Mouse (Mus musculus) layer of hippocampus, adult 2 months (tissue): ENCODE results near the gene Zeb2. TPM values are rescaled to one million over a fixed set of nuclear protein-coding genes. Genes with fewer than 3 reads are reported as not detected.

Experiments
- DNase-seq, 2 experiments: peaks; one replicate each; pipeline ENCODE4 v3.0.0; 2022; ENCODE audit warnings: low spot score in 2 of 2
- H3K27ac ChIP-seq: fragments of 200-600 bp; 2 replicates; pipeline ENCODE4 v1.8.1; 2022
- H3K4me3 ChIP-seq: fragments of 200-600 bp; 2 replicates; pipeline ENCODE4 v1.8.1; 2022; ENCODE audit warnings: mild to moderate bottlenecking
- CTCF ChIP-seq: fragments of 200-600 bp; conservative IDR thresholded peaks from 2 replicates; pipeline ENCODE4 v1.8.1; 2022; ENCODE audit warnings: antibody characterized with exemption, mild to moderate bottlenecking, moderate library complexity
- total RNA-seq, 2 experiments: library from RNA; stranded (reverse); gene quantifications; 2 replicates each; pipeline ENCODE4 v1.2.3; 2021

Gene Zeb2
- total RNA-seq, 2 experiments from 2014 or later, result 430 to 443 TPM

DNA sequence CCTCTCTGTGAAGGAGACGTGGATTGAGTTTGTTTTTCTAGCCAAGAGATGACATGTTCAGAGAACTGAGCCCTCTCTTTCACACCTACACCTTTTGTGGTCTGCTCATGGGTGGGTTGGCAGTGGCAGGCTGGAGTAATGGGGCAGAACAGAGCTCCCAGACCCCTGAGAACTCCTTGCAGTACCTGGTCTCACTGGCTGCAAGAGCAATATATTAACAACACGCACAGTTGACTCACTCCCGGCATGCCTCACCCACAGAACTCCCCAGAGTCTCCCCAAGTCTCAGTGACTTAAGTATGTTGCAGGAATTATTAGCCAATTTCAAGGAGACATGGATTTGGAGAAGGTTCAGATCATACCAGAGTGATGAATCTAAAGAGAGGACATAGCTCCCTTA, 140.1 kb downstream of the Zeb2 start:
- no peak for DNase-seq
- H3K4me3 ChIP-seq, result no peak overlapping the region
- H3K27ac ChIP-seq, result no peak overlapping the region
- no peak for TF ChIP-seq CTCF

DNA sequence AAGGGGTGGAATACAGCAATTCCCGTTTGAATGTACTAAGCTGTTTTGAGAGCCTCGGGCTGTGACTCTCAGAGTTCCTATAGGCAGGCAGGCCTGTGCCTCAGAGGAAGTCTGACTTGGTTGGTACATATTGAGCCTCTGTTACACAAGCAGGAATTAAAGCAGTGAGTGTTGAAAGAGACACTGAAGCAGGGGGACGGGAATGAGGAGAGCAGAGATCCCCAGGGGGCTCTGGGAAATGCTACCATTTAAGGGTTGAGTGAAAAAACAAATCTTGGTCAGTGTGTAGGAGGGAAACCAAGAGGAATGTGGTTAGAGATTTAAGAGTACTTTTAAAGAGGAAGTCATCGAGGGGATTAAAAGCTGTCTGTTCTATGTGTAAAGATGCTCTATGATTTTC, 140.7 kb downstream of the Zeb2 start:
- H3K27ac ChIP-seq, result no peak overlapping the region
- no peak for TF ChIP-seq CTCF
- DNase-seq, result no peak
- no peak overlapping the region for H3K4me3 ChIP-seq

DNA sequence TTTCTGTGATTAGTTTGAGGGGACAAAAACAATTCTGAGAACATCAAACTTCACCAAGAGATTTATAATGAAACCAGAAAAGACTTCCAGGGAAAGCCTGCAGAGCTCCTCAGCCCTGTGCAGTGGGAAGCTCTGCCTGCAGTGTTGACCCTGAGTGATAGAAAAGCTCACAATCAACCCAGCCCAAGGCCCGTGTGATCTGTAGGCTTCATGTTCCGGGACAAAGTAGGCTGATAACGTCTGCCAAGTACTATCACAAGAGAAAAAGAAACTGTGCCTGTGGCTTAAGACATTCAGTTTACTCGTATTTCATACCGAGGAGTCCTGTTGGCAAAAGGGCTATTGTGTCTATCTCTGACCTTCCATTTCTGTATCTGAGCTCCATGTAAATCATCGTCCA, 143.4 kb downstream of the Zeb2 start:
- DNase-seq, result no peak
- H3K4me3 ChIP-seq, result no peak overlapping the region
- no peak for TF ChIP-seq CTCF
- no peak overlapping the region for H3K27ac ChIP-seq

GRCm38 (mm10) chr2:44970087-44970646, 147.0 kb downstream of the Zeb2 start:
- TF ChIP-seq CTCF, result no peak
- Histone ChIP-seq H3K27ac (no peak overlapping the region), H3K4me3 (no peak overlapping the region)
- DNase-seq, result no peak

DNA sequence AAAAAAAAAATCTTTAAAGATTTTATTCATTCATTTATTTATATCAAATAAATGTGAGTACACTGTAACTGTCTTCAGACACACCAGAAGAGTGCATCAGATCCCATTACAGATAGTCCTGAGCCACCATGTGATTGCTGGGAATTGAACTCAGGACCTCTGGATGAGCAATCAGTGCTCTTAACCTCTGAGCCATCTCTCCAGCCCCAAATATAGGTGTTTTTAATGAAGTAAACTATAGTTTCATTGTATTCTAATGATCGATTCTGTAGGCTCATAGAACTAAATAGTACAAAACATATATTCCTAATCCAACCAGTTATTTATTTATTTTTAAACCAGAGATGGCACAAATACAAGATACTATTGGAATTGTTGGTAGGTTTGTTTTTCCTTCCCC, 147.6 kb downstream of the Zeb2 start:
- no peak for DNase-seq
- Histone ChIP-seq H3K4me3 (no peak overlapping the region), H3K27ac (no peak overlapping the region)
- no peak for TF ChIP-seq CTCF

DNA sequence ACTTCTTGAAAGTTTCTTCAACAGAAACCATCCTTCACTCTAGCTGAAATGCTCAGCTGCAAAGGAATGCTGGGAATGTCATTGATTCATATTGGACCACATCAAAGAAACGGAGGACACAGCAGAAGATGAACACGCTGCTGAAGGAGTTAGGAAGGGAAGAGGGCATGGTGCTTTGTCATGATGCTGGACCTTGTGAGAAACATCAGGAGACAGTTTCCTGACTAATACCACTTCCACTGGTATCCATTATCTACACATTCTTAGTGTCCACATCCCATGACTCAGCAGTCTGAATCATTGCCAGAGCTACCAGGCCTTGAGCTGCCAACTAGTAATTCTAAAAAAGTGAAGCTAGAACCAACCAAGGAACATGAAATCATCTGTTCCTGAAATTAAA, 148.0 kb downstream of the Zeb2 start:
- no peak for DNase-seq
- no peak for TF ChIP-seq CTCF
- H3K4me3 ChIP-seq, result no peak overlapping the region
- no peak overlapping the region for H3K27ac ChIP-seq

DNA sequence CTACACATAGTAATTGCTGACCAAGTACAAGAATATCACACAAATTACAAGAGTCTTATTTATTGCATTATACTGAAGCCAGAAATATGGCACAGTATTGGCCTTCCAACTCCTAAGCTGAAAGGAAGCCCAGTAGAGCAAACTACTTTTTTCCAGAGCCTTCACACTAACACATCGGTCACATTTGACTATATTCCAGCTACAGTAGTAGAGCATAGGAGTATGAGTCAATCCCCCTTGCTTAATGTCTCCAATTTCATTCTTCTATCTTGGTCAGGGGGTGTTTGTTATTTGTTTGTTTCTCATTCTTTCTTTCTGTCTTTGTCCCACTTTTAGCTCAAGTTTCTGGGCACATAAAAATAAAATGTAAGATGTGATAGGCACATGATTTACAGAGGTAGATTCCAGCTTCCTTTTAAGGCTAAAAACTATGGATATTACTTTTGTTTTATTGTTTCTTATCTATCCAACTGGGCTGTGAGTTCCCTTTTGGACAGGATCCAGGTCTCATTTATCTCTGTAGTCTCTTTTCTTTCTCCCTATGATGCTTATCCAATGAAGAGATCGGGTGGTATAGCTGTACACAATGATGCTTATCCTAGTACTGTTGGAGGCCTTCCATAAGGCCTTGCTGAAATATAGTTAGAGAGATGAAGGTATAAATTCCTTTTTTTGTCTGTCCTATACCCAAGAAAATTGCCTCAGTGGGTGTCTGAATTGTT, 151.2 kb downstream of the Zeb2 start:
- DNase-seq, result no peak
- H3K27ac ChIP-seq, result no peak overlapping the region
- no peak for TF ChIP-seq CTCF
- H3K4me3 ChIP-seq, result no peak overlapping the region

DNA sequence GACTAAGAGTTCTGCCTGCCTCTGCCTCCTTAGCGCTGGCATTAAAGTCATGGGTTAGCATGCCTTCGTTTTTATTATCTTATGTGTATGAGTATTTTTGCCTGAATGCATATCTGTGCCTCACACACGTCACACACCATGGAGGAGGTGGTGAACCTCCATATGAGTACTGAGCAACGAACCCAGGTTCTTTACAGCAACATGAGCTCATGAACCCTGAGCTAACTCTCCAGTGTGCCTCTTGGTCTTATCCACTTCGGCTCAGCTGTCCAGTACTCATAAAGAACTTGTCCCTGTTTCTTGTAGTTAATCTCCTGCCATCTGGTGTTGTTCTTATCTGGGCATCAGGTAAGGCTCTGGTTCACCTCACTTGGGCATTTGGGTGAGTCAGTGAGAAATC, 154.6 kb downstream of the Zeb2 start:
- no peak for TF ChIP-seq CTCF
- Histone ChIP-seq H3K27ac (no peak overlapping the region), H3K4me3 (no peak overlapping the region)
- DNase-seq, result no peak

DNA sequence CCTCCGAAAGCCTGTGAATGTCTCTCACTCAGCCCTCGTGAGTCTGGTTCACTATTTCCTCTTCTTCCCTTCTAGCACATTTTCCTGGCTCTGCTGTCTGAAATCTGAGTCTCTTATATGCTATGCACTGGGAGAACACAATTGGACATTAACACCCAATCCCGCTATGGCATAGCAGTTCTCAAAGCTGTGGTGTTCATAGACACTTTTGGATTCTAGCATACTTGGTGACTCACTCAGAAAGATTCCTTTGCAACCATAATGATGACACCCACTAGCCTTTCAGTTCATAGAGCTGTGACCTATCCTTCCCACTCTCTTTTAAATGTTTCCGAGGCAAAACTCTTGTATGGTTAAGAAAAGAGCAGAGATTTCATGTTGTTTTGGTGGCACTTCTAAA, 156.0 kb downstream of the Zeb2 start:
- no peak for TF ChIP-seq CTCF
- Histone ChIP-seq H3K27ac (no peak overlapping the region), H3K4me3 (no peak overlapping the region)
- no peak for DNase-seq

GRCm38 (mm10) chr2:44960561-44960960, 156.6 kb downstream of the Zeb2 start:
- H3K4me3 ChIP-seq, result no peak overlapping the region
- TF ChIP-seq CTCF, result no peak
- H3K27ac ChIP-seq, result no peak overlapping the region
- DNase-seq, result no peak

DNA sequence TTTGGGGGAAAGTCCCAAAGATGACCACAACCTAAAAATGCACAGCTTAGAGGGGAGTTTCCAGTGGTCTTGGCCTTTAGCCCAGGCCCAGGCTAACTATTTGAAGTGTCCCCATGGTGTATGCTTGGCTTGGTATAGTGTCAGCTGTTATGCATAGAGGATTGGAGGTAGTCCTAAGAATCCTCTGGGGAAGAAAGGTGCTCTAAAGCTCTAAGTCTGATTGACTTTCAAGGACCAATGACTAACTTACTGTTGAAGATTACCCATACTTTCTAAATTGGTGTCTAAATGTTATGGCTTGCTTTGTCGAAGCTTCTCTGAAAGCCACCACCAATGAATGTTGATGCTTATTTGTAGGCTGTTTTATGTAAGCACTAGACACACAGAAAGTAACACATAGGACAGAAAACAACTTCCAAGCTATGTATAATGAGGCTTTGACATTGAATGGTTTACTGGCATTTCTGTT, 159.8 kb downstream of the Zeb2 start:
- Histone ChIP-seq H3K27ac (no peak overlapping the region), H3K4me3 (no peak overlapping the region)
- no peak for TF ChIP-seq CTCF
- DNase-seq, result no peak

- no peak for DNase-seq
- no peak for TF ChIP-seq CTCF
- Histone ChIP-seq H3K27ac (peak overlapping the region; percentile 46), H3K4me3 (no peak overlapping the region)
Measured at GRCm38 (mm10) chr2:44956232-44956631, 161.0 kb downstream of the Zeb2 start.

DNA sequence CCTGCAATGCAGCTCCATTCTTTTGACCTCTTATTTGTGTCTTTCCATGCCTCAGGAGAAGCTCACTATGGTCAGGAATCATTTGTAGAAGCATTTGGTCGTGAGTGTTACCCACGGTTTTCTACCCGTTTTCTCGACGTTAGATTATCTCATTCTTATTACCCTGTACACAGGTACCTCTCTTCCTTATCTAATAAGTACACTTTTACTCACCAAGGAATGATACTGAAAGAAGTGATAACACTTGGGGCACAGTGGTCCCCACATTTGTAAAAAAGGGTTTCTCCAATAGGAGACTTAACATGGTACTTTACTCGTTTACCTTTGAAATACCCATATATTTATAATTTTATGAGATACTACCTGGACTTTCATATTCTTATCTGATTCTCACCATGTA, 161.7 kb downstream of the Zeb2 start:
- DNase-seq, result no peak
- no peak for TF ChIP-seq CTCF
- Histone ChIP-seq H3K27ac (peak overlapping the region; percentile 46), H3K4me3 (no peak overlapping the region)

DNA sequence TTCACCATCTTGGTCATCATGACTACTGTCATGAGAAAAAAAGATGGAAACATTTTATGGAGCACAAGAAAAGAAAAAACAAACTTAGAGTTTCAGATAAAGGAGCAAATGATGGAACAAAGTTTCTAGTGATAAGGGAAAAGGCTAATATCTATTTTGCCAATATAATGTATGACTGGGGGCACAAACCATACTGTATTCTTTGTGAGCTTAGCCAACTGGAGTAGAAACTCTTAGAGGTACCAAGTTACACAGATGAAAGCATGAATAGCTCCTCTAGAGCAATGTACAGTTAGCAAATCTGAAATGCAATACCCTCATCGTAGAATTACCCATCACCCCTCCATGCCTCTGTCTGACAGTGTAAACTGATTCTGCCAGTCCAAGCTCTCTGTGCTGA, 163.0 kb downstream of the Zeb2 start:
- TF ChIP-seq CTCF, result no peak
- Histone ChIP-seq H3K4me3 (no peak overlapping the region), H3K27ac (no peak overlapping the region)
- no peak for DNase-seq
